In genomic region chr6:53795788-53796187, GRCm38 (mm10) we compare ENCODE assay signal across 7 mouse cellular contexts. TPM values are rescaled to one million over a fixed set of nuclear protein-coding genes. Genes with fewer than 3 reads are reported as not detected.
DNase-seq lines count a peak whose midpoint lies in the region; ATAC-seq lines count a peak whose summit lies in the region.

No protein-coding gene starts in this region.

- no peak overlapping the region for H3K4me2 ChIP-seq in midbrain, embryonic 11.5 days
- H3K4me2 ChIP-seq in midbrain, embryonic 13.5 days (replicated peaks), result no peak overlapping the region
- no peak overlapping the region for H3K4me2 ChIP-seq in intestine, embryonic 14.5 days (ENCODE audit: low read length)

- H3K9ac ChIP-seq in midbrain, embryonic 11.5 days (ENCODE audit: low read length), result no peak overlapping the region
- no peak overlapping the region for H3K9ac ChIP-seq in midbrain, embryonic 13.5 days (replicated peaks)
- H3K9ac ChIP-seq in intestine, embryonic 14.5 days (ENCODE audit: low read length), result no peak overlapping the region

- H3K27me3 ChIP-seq in midbrain, embryonic 11.5 days (ENCODE audit: control insufficient read depth, insufficient read depth, low read length), result peaks cover 9% of the 10 kb centered on the region
- H3K27me3 ChIP-seq in midbrain, embryonic 13.5 days, result peaks cover 11% of the 10 kb centered on the region
- no peaks in the 10 kb centered on the region for H3K27me3 ChIP-seq in intestine, embryonic 14.5 days (replicated peaks; ENCODE audit: control insufficient read depth, insufficient read depth, low read length)

- ATAC-seq in midbrain, embryonic 11.5 days (ENCODE audit: low FRiP score), result no peak
- no peak for ATAC-seq in midbrain, embryonic 13.5 days
- ATAC-seq in intestine, embryonic 14.5 days (replicated peaks; ENCODE audit: low FRiP score, low TSS enrichment, low read depth), result no peak
- ATAC-seq in monocyte, adult 5-6 weeks (replicated peaks; ENCODE audit: insufficient number of reproducible peaks, low FRiP score, low TSS enrichment, poor library complexity, severe bottlenecking), result no peak

- no peak overlapping the region for H3K27ac ChIP-seq in midbrain, embryonic 11.5 days (ENCODE audit: low read depth, low read length)
- no peak overlapping the region for H3K27ac ChIP-seq in midbrain, embryonic 13.5 days
- H3K27ac ChIP-seq in intestine, embryonic 14.5 days (ENCODE audit: low read depth), result no peak overlapping the region

- no peaks in the 10 kb centered on the region for H3K4me1 ChIP-seq in midbrain, embryonic 11.5 days (ENCODE audit: control insufficient read depth, insufficient read depth, low read length)
- peaks cover 9% of the 10 kb centered on the region; the same call in 1 of the 2 replicates for H3K4me1 ChIP-seq in midbrain, embryonic 13.5 days (replicated peaks)
- no peaks in the 10 kb centered on the region for H3K4me1 ChIP-seq in intestine, embryonic 14.5 days (replicated peaks; ENCODE audit: control insufficient read depth, insufficient read depth, low read length)

- H3K9me3 ChIP-seq in midbrain, embryonic 11.5 days (ENCODE audit: control insufficient read depth, low read length), result no peaks in the 10 kb centered on the region
- H3K9me3 ChIP-seq in midbrain, embryonic 13.5 days, result no peaks in the 10 kb centered on the region
- no peaks in the 10 kb centered on the region for H3K9me3 ChIP-seq in intestine, embryonic 14.5 days (ENCODE audit: control insufficient read depth, low read length)

- peak; percentile 95 for DNase-seq in midbrain, embryonic 11.5 days (ENCODE audit: low spot score, missing footprints)
- peak; percentile 71 for DNase-seq in adrenal gland, postnatal 14 days
- peak; percentile 76 to 78 for DNase-seq in cerebellum, postnatal 10 days
- DNase-seq in intestine, embryonic 14.5 days (ENCODE audit: low spot score), result peak; percentile 64
- peak; percentile 62 for DNase-seq in lung, postnatal 14 days

- 18% methylated on average over 5 of the region's 5 CpGs for WGBS in midbrain, embryonic 11.5 days
- WGBS in midbrain, embryonic 13.5 days, result 13% methylated on average over 5 of the region's 5 CpGs
- 26% methylated on average over 5 of the region's 5 CpGs for WGBS in intestine, embryonic 14.5 days

- no peaks in the 10 kb centered on the region for H3K36me3 ChIP-seq in midbrain, embryonic 11.5 days (ENCODE audit: control insufficient read depth, insufficient read depth, low read length)
- H3K36me3 ChIP-seq in midbrain, embryonic 13.5 days, result no peaks in the 10 kb centered on the region
- no peaks in the 10 kb centered on the region for H3K36me3 ChIP-seq in intestine, embryonic 14.5 days (ENCODE audit: control insufficient read depth, insufficient read depth, low read length)

- H3K4me3 ChIP-seq in midbrain, embryonic 11.5 days (ENCODE audit: low read depth, low read length), result no peak overlapping the region
- H3K4me3 ChIP-seq in midbrain, embryonic 13.5 days (replicated peaks), result no peak overlapping the region
- no peak overlapping the region for H3K4me3 ChIP-seq in intestine, embryonic 14.5 days (ENCODE audit: low read depth, low read length)

RNA-seq across cellular contexts. Expression of gene Tril, which starts 24.8 kb away (rescaled TPM):
- polyA plus RNA-seq in midbrain, embryonic 11.5 days (2014; fragmentation: Nextera tagmentation; extraction: Ambion mirVana), result 16.6 TPM in 2 replicates
- polyA plus RNA-seq in midbrain, embryonic 13.5 days (2015; fragmentation: Nextera tagmentation; extraction: Ambion mirVana), result 10.2 and 12.3 TPM in 2 replicates
- total RNA-seq in adrenal gland, postnatal 14 days (2021), result 11.1 and 13.3 TPM in 2 replicates
- 15.9 and 16.5 TPM in 2 replicates for polyA plus RNA-seq in intestine, embryonic 14.5 days (2014; fragmentation: Nextera tagmentation; extraction: Ambion mirVana)
- total RNA-seq in monocyte, adult 5-6 weeks (2017), result not detected in 3 replicates
